Mouse (Mus musculus) B cell, adult 62 days (primary cell): Measurements from ENCODE around the gene Zfp600. TPM values are rescaled to one million over a fixed set of nuclear protein-coding genes. Genes with fewer than 3 reads are reported as not detected.

Source experiments
- total RNA-seq: library from RNA; stranded (reverse); gene quantifications from 4 replicates; pipeline ENCODE4 v1.2.4, GENCODE M21; 2023

Gene Zfp600
- not detected in 4 replicates for total RNA-seq

DNA sequence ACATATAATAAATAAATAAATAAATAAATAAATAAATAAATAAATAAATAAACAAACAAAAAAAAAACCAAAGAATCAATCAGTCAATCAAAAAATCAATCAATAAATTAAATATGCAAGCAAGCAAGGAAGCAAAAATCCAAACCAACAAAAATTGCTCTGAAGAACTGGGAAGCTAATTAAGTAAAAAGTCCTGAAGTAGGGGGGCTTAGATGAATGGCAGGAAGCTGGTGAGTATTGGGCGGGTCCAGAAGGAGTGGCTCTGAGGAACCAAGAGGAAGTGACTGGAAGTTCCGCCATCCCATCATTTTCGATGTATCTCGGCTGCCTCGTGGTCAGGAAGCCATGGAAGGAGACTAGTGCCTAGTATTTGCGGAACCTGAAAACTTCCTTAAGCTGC is at the start of gene Zfp600:
Zfp600 (plus strand) TSS at position 301 of the 400 bp plus-strand sequence.

Other genes starting within 250 kb of the Zfp600 start
- gene Zfp987, start 59.5 kb upstream of the Zfp600 start, total RNA-seq, result 0.75 to 2.0 TPM (median 1.1 TPM) in 4 replicates